Mouse (Mus musculus): ENCODE measurements around the gene Ubqlnl. TPM values are rescaled to one million over a fixed set of nuclear protein-coding genes. Genes with fewer than 3 reads are reported as not detected.

Ubqlnl gene
- not detected in 2 replicates for polyA plus RNA-seq (2015; fragmentation: Nextera tagmentation; extraction: Ambion mirVana)

DNA sequence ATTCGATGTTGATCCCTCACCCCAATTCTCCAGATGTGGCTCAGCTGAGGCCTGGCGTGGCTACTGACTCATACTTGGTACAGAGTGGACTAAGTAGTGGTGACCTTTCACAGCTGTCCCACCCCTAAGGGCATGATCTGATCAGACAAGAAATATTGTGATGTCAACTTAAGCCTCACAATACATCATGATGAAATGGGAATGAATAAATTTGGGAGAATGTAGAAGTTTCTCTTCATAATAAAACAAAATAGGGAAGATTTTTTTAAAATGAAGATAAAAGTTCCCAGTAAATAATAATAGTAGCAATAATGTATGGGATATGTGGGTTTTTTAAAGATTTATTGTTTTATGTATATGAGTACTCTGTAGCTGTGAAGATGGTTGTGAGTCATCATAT, at the start of gene Ubqlnl:
TSS of gene Ubqlnl (minus strand) at position 101 of the 400 bp plus-strand sequence.
- no peaks in the 10 kb centered on the region for H3K9me3 ChIP-seq (ENCODE audit: low read length)
- 74% methylated on average over 2 of the region's 2 CpGs for WGBS
- DNase-seq (ENCODE audit: low spot score) (no peak), ATAC-seq (no peak)
- H3K9ac ChIP-seq (replicated peaks; ENCODE audit: low read depth) = no peak within 1 kb of the TSS
- no peak within 1 kb of the TSS for H3K4me2 ChIP-seq (replicated peaks; ENCODE audit: low read depth, low read length)
- H3K27me3 ChIP-seq (replicated peaks; ENCODE audit: insufficient read depth, low read length) = no peaks in the 10 kb centered on the region
- no peaks in the 10 kb centered on the region for H3K36me3 ChIP-seq (ENCODE audit: insufficient read depth, low read length)
- TF ChIP-seq CTCF (IDR thresholded peaks at IDR 0.05) = no peak
- TF ChIP-seq EP300 (IDR thresholded peaks at IDR 0.05) = no peak
- no peak within 1 kb of the TSS for H3K27ac ChIP-seq (ENCODE audit: low read length)
- H3K4me3 ChIP-seq (ENCODE audit: low read depth, low read length) = no peak within 1 kb of the TSS
- no peaks in the 10 kb centered on the region for H3K4me1 ChIP-seq (ENCODE audit: insufficient read depth, low read depth, low read length)

DNA sequence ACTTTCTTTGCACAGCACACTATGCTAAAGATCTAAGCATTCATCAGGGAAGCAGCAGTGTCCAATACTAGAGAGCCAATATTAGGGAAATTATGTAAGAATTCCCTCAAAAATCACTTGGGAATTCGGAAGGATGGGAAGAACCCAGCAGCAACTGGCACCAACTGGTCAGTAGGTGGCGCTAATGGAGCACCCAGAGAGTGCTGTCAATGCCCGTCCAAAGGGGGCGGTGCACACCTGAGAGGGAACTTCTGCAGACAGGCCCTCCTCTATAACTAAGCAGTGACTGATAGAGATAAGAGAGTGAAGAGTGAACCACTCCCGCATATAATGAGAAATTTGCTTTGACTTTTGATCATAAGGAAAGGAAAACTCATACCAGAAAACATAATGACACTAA, 49.5 kb upstream of the Ubqlnl start:
- ATAC-seq = peak; percentile 59
- no peak overlapping the region for H3K4me3 ChIP-seq (ENCODE audit: low read depth, low read length)

DNA sequence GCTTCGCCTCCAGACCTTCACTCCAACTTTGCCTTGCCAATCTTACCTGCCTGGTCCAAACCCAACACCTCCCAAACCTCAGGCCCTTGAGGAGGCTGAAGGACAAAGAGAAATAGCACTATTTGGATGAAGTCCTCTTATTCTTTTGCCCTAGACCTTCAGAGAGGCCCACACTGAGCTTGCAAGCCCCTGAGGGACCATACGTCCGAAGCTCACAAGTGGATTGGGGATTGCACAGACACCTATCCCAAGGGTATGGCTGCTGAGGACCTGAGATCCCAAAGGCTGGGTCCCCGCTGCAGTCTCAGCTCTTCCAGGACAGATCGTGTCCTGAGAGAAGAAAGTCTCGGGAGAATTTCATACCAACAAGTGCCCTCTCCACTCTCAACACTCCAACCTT, 45.5 kb upstream of the Ubqlnl start, which contains the start of gene Olfr649:
TSS of gene Olfr649 (minus strand) at position 101 of the 400 bp plus-strand sequence.
- DNase-seq (ENCODE audit: low spot score) (no peak), ATAC-seq (no peak)
- H3K4me3 ChIP-seq (ENCODE audit: low read depth, low read length) = no peak within 1 kb of the TSS
- no peak within 1 kb of the TSS for H3K9ac ChIP-seq (replicated peaks; ENCODE audit: low read depth)
- H3K4me2 ChIP-seq (replicated peaks; ENCODE audit: low read depth, low read length) = no peak within 1 kb of the TSS
- no peaks in the 10 kb centered on the region for H3K9me3 ChIP-seq (ENCODE audit: low read length)
- 74% methylated on average over 6 of the region's 6 CpGs for WGBS
- H3K27ac ChIP-seq (ENCODE audit: low read length) = no peak within 1 kb of the TSS
- H3K36me3 ChIP-seq (ENCODE audit: insufficient read depth, low read length) = no peaks in the 10 kb centered on the region
- no peak for TF ChIP-seq CTCF (IDR thresholded peaks at IDR 0.05)
- no peak for TF ChIP-seq EP300 (IDR thresholded peaks at IDR 0.05)
- H3K27me3 ChIP-seq (replicated peaks; ENCODE audit: insufficient read depth, low read length) = no peaks in the 10 kb centered on the region
- no peaks in the 10 kb centered on the region for H3K4me1 ChIP-seq (ENCODE audit: insufficient read depth, low read depth, low read length)

More for the DNA sequence above, 49.5 kb upstream of the Ubqlnl start:
- no peak overlapping the region for H3K4me2 ChIP-seq (replicated peaks; ENCODE audit: low read depth, low read length)
- H3K27ac ChIP-seq (ENCODE audit: low read length) = no peak overlapping the region
- H3K4me1 ChIP-seq (ENCODE audit: insufficient read depth, low read depth, low read length) = no peaks in the 10 kb centered on the region
- no peaks in the 10 kb centered on the region for H3K27me3 ChIP-seq (replicated peaks; ENCODE audit: insufficient read depth, low read length)
- 2% methylated on average over 5 of the region's 5 CpGs for WGBS
- peak; percentile 76 for DNase-seq (ENCODE audit: low spot score)
- no peaks in the 10 kb centered on the region for H3K36me3 ChIP-seq (ENCODE audit: insufficient read depth, low read length)
- no peaks in the 10 kb centered on the region for H3K9me3 ChIP-seq (ENCODE audit: low read length)
- no peak overlapping the region for H3K9ac ChIP-seq (replicated peaks; ENCODE audit: low read depth)
- TF ChIP-seq CTCF (IDR thresholded peaks at IDR 0.05) (peak; percentile 96), EP300 (IDR thresholded peaks at IDR 0.05) (no peak)

DNA sequence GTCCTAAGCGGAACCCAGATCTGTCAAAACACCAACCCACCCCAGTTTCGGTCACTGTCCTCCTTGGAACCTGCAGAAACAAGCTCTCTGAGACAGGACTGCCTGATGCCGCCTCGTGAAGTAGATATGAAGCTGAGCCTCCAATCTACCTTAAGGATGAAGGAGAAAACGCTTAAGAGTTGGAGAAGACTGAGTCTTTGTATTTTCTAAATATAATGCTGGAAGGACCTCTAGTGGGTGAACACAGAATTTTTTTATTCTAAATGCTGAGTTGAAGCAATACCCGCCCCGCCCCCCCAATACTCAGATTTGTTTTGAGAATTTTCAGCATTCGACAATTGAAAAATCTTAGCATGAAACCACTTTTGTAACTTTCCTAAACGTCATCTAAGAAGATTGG, 40.9 kb upstream of the Ubqlnl start:
- Histone ChIP-seq H3K4me2 (replicated peaks; ENCODE audit: low read depth, low read length) (no peak overlapping the region), H3K27me3 (replicated peaks; ENCODE audit: insufficient read depth, low read length) (no peaks in the 10 kb centered on the region), H3K27ac (ENCODE audit: low read length) (no peak overlapping the region), H3K9ac (replicated peaks; ENCODE audit: low read depth) (no peak overlapping the region), H3K9me3 (ENCODE audit: low read length) (no peaks in the 10 kb centered on the region), H3K4me3 (ENCODE audit: low read depth, low read length) (no peak overlapping the region), H3K36me3 (ENCODE audit: insufficient read depth, low read length) (no peaks in the 10 kb centered on the region), H3K4me1 (ENCODE audit: insufficient read depth, low read depth, low read length) (no peaks in the 10 kb centered on the region)
- DNase-seq (ENCODE audit: low spot score) (peak; percentile 9), ATAC-seq (no peak)
- TF ChIP-seq EP300 (IDR thresholded peaks at IDR 0.05) = no peak
- TF ChIP-seq CTCF (IDR thresholded peaks at IDR 0.05) = no peak
- 53% methylated on average over 9 of the region's 9 CpGs for WGBS

DNA sequence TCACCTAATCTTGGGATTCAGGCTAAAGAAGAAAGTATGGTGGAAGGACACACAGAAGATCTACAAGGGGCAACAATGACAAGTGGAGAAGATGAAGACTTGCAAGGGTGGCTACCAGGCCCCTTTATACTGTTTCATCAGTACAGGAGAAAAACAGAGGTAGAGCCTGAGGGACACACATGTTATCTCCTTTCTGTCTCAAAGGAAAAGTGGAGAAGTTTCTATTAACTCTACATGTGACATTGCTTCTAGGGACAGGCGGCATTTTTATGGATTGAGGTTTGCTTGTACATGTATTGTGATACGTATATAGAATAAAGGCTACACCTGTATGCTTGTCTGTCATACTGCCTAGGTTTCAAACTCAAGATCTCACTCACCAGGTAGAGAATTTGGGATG, 32.9 kb upstream of the Ubqlnl start, which contains the start of gene Olfr648:
TSS of gene Olfr648 (minus strand) at position 101 of the 400 bp plus-strand sequence.
- Histone ChIP-seq H3K4me1 (ENCODE audit: insufficient read depth, low read depth, low read length) (no peaks in the 10 kb centered on the region), H3K27ac (ENCODE audit: low read length) (no peak within 1 kb of the TSS), H3K4me3 (ENCODE audit: low read depth, low read length) (no peak within 1 kb of the TSS), H3K27me3 (replicated peaks; ENCODE audit: insufficient read depth, low read length) (no peaks in the 10 kb centered on the region), H3K9ac (replicated peaks; ENCODE audit: low read depth) (no peak within 1 kb of the TSS), H3K36me3 (ENCODE audit: insufficient read depth, low read length) (no peaks in the 10 kb centered on the region), H3K9me3 (ENCODE audit: low read length) (no peaks in the 10 kb centered on the region), H3K4me2 (replicated peaks; ENCODE audit: low read depth, low read length) (no peak within 1 kb of the TSS)
- no peak for TF ChIP-seq EP300 (IDR thresholded peaks at IDR 0.05)
- TF ChIP-seq CTCF (IDR thresholded peaks at IDR 0.05) = no peak
- no peak for DNase-seq (ENCODE audit: low spot score)
- WGBS = 88% methylated on average over 2 of the region's 2 CpGs
- no peak for ATAC-seq

DNA sequence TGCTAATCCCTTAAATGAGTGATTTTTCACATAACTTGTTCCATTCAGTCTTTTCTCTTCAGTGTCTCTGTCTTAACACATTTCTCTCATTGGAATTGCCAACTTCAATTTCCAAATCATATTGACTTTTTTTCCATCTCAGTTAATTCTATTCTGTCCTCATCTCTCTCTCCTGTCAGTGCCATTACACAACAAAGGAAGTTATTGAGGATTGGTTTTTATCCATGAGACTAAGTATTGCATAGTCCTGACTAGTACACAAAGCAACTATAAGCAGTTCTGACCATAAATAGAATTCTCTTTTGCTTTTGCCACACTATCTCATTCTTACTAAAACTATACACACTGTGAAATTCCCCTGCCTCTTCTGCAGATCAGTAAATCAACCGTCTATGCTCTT, 28.7 kb upstream of the Ubqlnl start:
- DNase-seq (ENCODE audit: low spot score) = no peak
- no peaks in the 10 kb centered on the region for H3K4me1 ChIP-seq (ENCODE audit: insufficient read depth, low read depth, low read length)
- H3K27me3 ChIP-seq (replicated peaks; ENCODE audit: insufficient read depth, low read length) = no peaks in the 10 kb centered on the region
- 76% methylated on average over 1 of the region's 1 CpGs for WGBS
- no peak overlapping the region for H3K27ac ChIP-seq (ENCODE audit: low read length)
- no peak overlapping the region for H3K4me3 ChIP-seq (ENCODE audit: low read depth, low read length)
- TF ChIP-seq CTCF (IDR thresholded peaks at IDR 0.05) = no peak
- TF ChIP-seq EP300 (IDR thresholded peaks at IDR 0.05) = no peak
- no peak overlapping the region for H3K4me2 ChIP-seq (replicated peaks; ENCODE audit: low read depth, low read length)
- no peaks in the 10 kb centered on the region for H3K9me3 ChIP-seq (ENCODE audit: low read length)
- no peak overlapping the region for H3K9ac ChIP-seq (replicated peaks; ENCODE audit: low read depth)
- no peak for ATAC-seq
- H3K36me3 ChIP-seq (ENCODE audit: insufficient read depth, low read length) = no peaks in the 10 kb centered on the region
